Mouse (Mus musculus) MEL (cell line): Measurements from ENCODE around the gene 1700011L22Rik. TPM values are rescaled to one million over a fixed set of nuclear protein-coding genes. Genes with fewer than 3 reads are reported as not detected.

Experiments
- DNase-seq: peaks from one replicate; pipeline ENCODE4 v3.0.0; 2011; ENCODE audit warnings: low read depth, low spot score
- H3K27ac ChIP-seq: 2 replicates; pipeline ENCODE4 v1.5.1; 2012; ENCODE audit warnings: low read depth, mild to moderate bottlenecking, control low read depth, low read length, moderate library complexity; ENCODE audit not compliant: control insufficient read depth
- H3K27me3 ChIP-seq, 2 experiments: fragments of 150-350 bp in 1 of 2; sonication (generic) in 1 of 2; 2 replicates each; pipeline ENCODE4 v1.6.1; 2012; ENCODE audit warnings: low read length in 2 of 2, mild to moderate bottlenecking in 2 of 2, improper control_type of control experiment in 1 of 2, moderate library complexity in 1 of 2; ENCODE audit not compliant: insufficient read depth in 2 of 2, control insufficient read depth in 1 of 2
- H3K36me3 ChIP-seq, 2 experiments: 2 replicates each; pipeline ENCODE4 v1.6.1; 2012 to 2014; ENCODE audit warnings: low read length in 2 of 2, improper control_type of control experiment in 1 of 2, inconsistent platforms in 1 of 2, mild to moderate bottlenecking in 1 of 2; ENCODE audit not compliant: insufficient read depth in 2 of 2, control insufficient read depth in 1 of 2
- H3K4me1 ChIP-seq, 2 experiments: fragments of 150-350 bp in 1 of 2; sonication (generic) in 1 of 2; 2 replicates each; pipeline ENCODE4 v1.6.1; 2012; ENCODE audit warnings: low read length in 2 of 2, improper control_type of control experiment in 1 of 2, mild to moderate bottlenecking in 1 of 2; ENCODE audit not compliant: insufficient read depth in 2 of 2, control insufficient read depth in 1 of 2
- H3K4me3 ChIP-seq, 2 experiments: fragments of 150-350 bp in 1 of 2; sonication (generic) in 1 of 2; 2 replicates each; pipeline ENCODE4 v1.5.1; 2012; ENCODE audit warnings: low read depth in 2 of 2, low read length in 2 of 2, mild to moderate bottlenecking in 2 of 2, moderate library complexity in 2 of 2, control low read depth in 1 of 2, improper control_type of control experiment in 1 of 2; ENCODE audit not compliant: control insufficient read depth in 1 of 2, insufficient read depth in 1 of 2
- H3K79me2 ChIP-seq: 2 replicates; pipeline ENCODE4 v1.6.1; 2012; ENCODE audit warnings: mild to moderate bottlenecking, low read length, moderate library complexity; ENCODE audit not compliant: control insufficient read depth, poor library complexity, insufficient read depth
- H3K9ac ChIP-seq: 2 replicates; pipeline ENCODE4 v1.6.1; 2012; ENCODE audit warnings: low read depth, mild to moderate bottlenecking, control low read depth, low read length, moderate library complexity; ENCODE audit not compliant: control insufficient read depth, poor library complexity, severe bottlenecking
- H3K9me3 ChIP-seq: fragments of 150-350 bp; sonication (generic); replicated peaks from 2 replicates; pipeline ENCODE4 v1.6.1; 2012; ENCODE audit warnings: mild to moderate bottlenecking, low read length, improper control_type of control experiment, moderate library complexity; ENCODE audit not compliant: insufficient read depth
- BHLHE40 ChIP-seq: IDR thresholded peaks from 2 replicates; pipeline ENCODE4 v1.6.1; 2012; ENCODE audit warnings: low read depth, mild to moderate bottlenecking, inconsistent platforms, low read length, improper control_type of control experiment, borderline replicate concordance
- CHD2 ChIP-seq: IDR thresholded peaks from 2 replicates; pipeline ENCODE4 v1.6.1; 2011; ENCODE audit warnings: low read length, improper control_type of control experiment
- CTCF ChIP-seq, 3 experiments: IDR thresholded peaks in 2 of 3; conservative IDR thresholded peaks in 1 of 3; 2 replicates each; pipeline ENCODE4 v1.5.1; 2011 to 2012; ENCODE audit warnings: low read length in 3 of 3, low read depth in 2 of 3, mild to moderate bottlenecking in 2 of 3, improper control_type of control experiment in 1 of 3, inconsistent platforms in 1 of 3, mixed read lengths in 1 of 3, moderate library complexity in 1 of 3; ENCODE audit not compliant: control insufficient read depth in 1 of 3, insufficient read depth in 1 of 3, poor library complexity in 1 of 3, severe bottlenecking in 1 of 3
- ETS1 ChIP-seq: IDR thresholded peaks from 2 replicates; pipeline ENCODE4 v1.6.1; 2012; ENCODE audit warnings: low read depth, mild to moderate bottlenecking, inconsistent platforms, low read length, improper control_type of control experiment, moderate library complexity
- HCFC1 ChIP-seq: IDR thresholded peaks from 2 replicates; pipeline ENCODE4 v1.6.1; 2012; ENCODE audit warnings: low read depth, mild to moderate bottlenecking, inconsistent platforms, low read length, improper control_type of control experiment, moderate library complexity
- MAFK ChIP-seq: IDR thresholded peaks from 2 replicates; pipeline ENCODE4 v1.6.1; 2011; ENCODE audit warnings: low read depth, mild to moderate bottlenecking, low read length, improper control_type of control experiment, borderline replicate concordance
- MAZ ChIP-seq: IDR thresholded peaks from 2 replicates; pipeline ENCODE4 v1.6.1; 2012; ENCODE audit warnings: low read depth, mild to moderate bottlenecking, inconsistent platforms, low read length, improper control_type of control experiment
- MEF2A ChIP-seq: IDR thresholded peaks from 2 replicates; pipeline ENCODE4 v1.6.1; 2014; ENCODE audit warnings: low read depth, mild to moderate bottlenecking, inconsistent platforms, low read length, improper control_type of control experiment; ENCODE audit not compliant: poor library complexity, insufficient replicate concordance, severe bottlenecking; ENCODE audit errors: extremely low read depth
- MYB ChIP-seq: IDR thresholded peaks from 2 replicates; pipeline ENCODE4 v1.6.1; 2011; ENCODE audit warnings: mild to moderate bottlenecking, low read depth, low read length, improper control_type of control experiment
- MYC ChIP-seq: IDR thresholded peaks from 2 replicates; pipeline ENCODE4 v1.6.1; 2011; ENCODE audit warnings: low read depth, mild to moderate bottlenecking, low read length, improper control_type of control experiment, moderate library complexity
- NRF1 ChIP-seq: IDR thresholded peaks from 2 replicates; pipeline ENCODE4 v1.6.1; 2014; ENCODE audit warnings: low read depth, mild to moderate bottlenecking, inconsistent platforms, low read length, improper control_type of control experiment, moderate library complexity; ENCODE audit not compliant: poor library complexity, insufficient read depth, severe bottlenecking
- POLR2AphosphoS2 ChIP-seq: IDR thresholded peaks from 2 replicates; pipeline ENCODE4 v1.6.1; 2011; ENCODE audit warnings: low read length, improper control_type of control experiment
- POLR2AphosphoS5 ChIP-seq: IDR thresholded peaks from 2 replicates; pipeline ENCODE4 v1.6.1; 2012; ENCODE audit warnings: low read depth, borderline replicate concordance, mild to moderate bottlenecking, inconsistent platforms, low read length, moderate library complexity, mixed read lengths
- SIN3A ChIP-seq: IDR thresholded peaks from 2 replicates; pipeline ENCODE4 v1.6.1; 2012; ENCODE audit warnings: low read length, improper control_type of control experiment, inconsistent platforms
- SMC3 ChIP-seq: IDR thresholded peaks from 2 replicates; pipeline ENCODE4 v1.6.1; 2011; ENCODE audit warnings: low read depth, low read length, improper control_type of control experiment
- TBP ChIP-seq: IDR thresholded peaks from 2 replicates; pipeline ENCODE4 v1.8.0; 2011; ENCODE audit warnings: low read depth, low read length, improper control_type of control experiment
- TCF12 ChIP-seq: IDR thresholded peaks from 2 replicates; pipeline ENCODE4 v1.6.1; 2014; ENCODE audit warnings: low read depth, mild to moderate bottlenecking, inconsistent platforms, low read length, improper control_type of control experiment, moderate library complexity
- UBTF ChIP-seq: IDR thresholded peaks from 2 replicates; pipeline ENCODE4 v1.6.1; 2012; ENCODE audit warnings: low read depth, mild to moderate bottlenecking, inconsistent platforms, low read length, improper control_type of control experiment, moderate library complexity, borderline replicate concordance; ENCODE audit not compliant: insufficient read depth
- ZC3H11A ChIP-seq: IDR thresholded peaks from 2 replicates; pipeline ENCODE4 v1.6.1; 2012; ENCODE audit warnings: low read depth, mild to moderate bottlenecking, inconsistent platforms, low read length, improper control_type of control experiment
- ZKSCAN1 ChIP-seq: IDR thresholded peaks from 2 replicates; pipeline ENCODE4 v1.6.1; 2012; ENCODE audit warnings: low read depth, mild to moderate bottlenecking, inconsistent platforms, low read length, improper control_type of control experiment, moderate library complexity
- ZMIZ1 ChIP-seq: IDR thresholded peaks from 2 replicates; pipeline ENCODE4 v1.6.1; 2012; ENCODE audit warnings: low read depth, mild to moderate bottlenecking, inconsistent platforms, low read length, improper control_type of control experiment, moderate library complexity
- polyA plus RNA-seq, 2 experiments: library from polyadenylated mRNA; stranded (reverse) in 1 of 2; unstranded in 1 of 2; fragments of >175 nt in 1 of 2; fragments of >200 nt in 1 of 2; gene quantifications; 2 replicates each; pipeline versions ENCODE4 v1.2.1 to v1.2.4; 2012; ENCODE audit warnings: low replicate concordance in 2 of 2, low read depth in 1 of 2; ENCODE audit not compliant: insufficient read length in 2 of 2, insufficient read depth in 1 of 2, missing spikeins in 1 of 2
- total RNA-seq: library from RNA; depleted of rRNA; stranded (reverse); fragments of 300-350 nt; gene quantifications from 2 replicates; pipeline ENCODE4 v1.2.3, GENCODE M21; 2012

Gene 1700011L22Rik
- total and polyA plus RNA-seq, 3 experiments: not detected

GRCm38 (mm10) chr8:79164336-79164735 lies 84.0 kb downstream of the 1700011L22Rik start:
- Histone ChIP-seq H3K36me3 (no peaks in the 10 kb centered on the region), H3K9ac (no peak overlapping the region), H3K79me2 (no peaks in the 10 kb centered on the region), H3K27ac (no peak overlapping the region), H3K4me3 (no peak overlapping the region), H3K27me3 (no peaks in the 10 kb centered on the region), H3K4me1 (no peaks in the 10 kb centered on the region), H3K9me3 (no peaks in the 10 kb centered on the region)
- DNase-seq: no peak
- TF ChIP-seq TBP (no peak), ZMIZ1 (no peak), CTCF (IDR thresholded peaks at IDR 0.05 in 2 of 3, conservative IDR thresholded peaks at IDR 0.05 in 1 of 3; ENCODE audit: control insufficient read depth in 1 of 3, insufficient read depth in 1 of 3, low read depth in 2 of 3, low read length in 3 of 3, poor library complexity in 1 of 3, severe bottlenecking in 1 of 3) (no peak), POLR2AphosphoS2 (no peak)

- no peak for TF ChIP-seq MAFK
- no peak for TF ChIP-seq ZC3H11A
- TF ChIP-seq MAZ: no peak
- TF ChIP-seq ZMIZ1: no peak
- no peak for TF ChIP-seq MYC
- no peak for TF ChIP-seq CHD2
- no peak for TF ChIP-seq BHLHE40
- TF ChIP-seq UBTF: no peak
- no peak for TF ChIP-seq SIN3A
- no peak for TF ChIP-seq MEF2A
- TF ChIP-seq HCFC1: no peak
- TF ChIP-seq ZKSCAN1: no peak
- no peak for TF ChIP-seq SMC3
- no peak for TF ChIP-seq NRF1
- TF ChIP-seq ETS1: no peak
- TF ChIP-seq TCF12: no peak
- TF ChIP-seq POLR2AphosphoS5: no peak
- no peak for TF ChIP-seq MYB
- Histone ChIP-seq H3K9ac (no peak overlapping the region), H3K27ac (no peak overlapping the region), H3K27me3 (no peaks in the 10 kb centered on the region), H3K9me3 (no peaks in the 10 kb centered on the region), H3K36me3 (no peaks in the 10 kb centered on the region), H3K4me1 (no peaks in the 10 kb centered on the region), H3K79me2 (no peaks in the 10 kb centered on the region), H3K4me3 (no peak overlapping the region)
- DNase-seq: no peak
These were observed 85.6 kb downstream of the 1700011L22Rik start for GRCm38 (mm10) chr8:79162533-79163308.
